Mouse (Mus musculus): ENCODE results near the gene Ano10. TPM values are rescaled to one million over a fixed set of nuclear protein-coding genes. Genes with fewer than 3 reads are reported as not detected.

Ano10 gene
- total RNA-seq, 4 experiments from 2014 or later, result 75.1 to 96.2 (median 85.1) TPM

Small RNA genes within 50 kb of the gene (microRNA-seq; reads per million reads assigned to microRNA genes)
- gene Mir8106, result 0 to 0.17 reads per million in 2 experiments

Other genes with a start within 250 kb of the Ano10 start
- 100 to 1,000 TPM; 153 to 206 (median 181) TPM for gene Snrk, start 177.2 kb downstream of the Ano10 start, total RNA-seq (2022)
- gene Abhd5, start 57.2 kb upstream of the Ano10 start, total RNA-seq (2022), result 10 to 100 TPM; 60.5 to 75.1 (median 72.7) TPM

All from adrenal gland, adult 8-10 months (tissue).